Mouse (Mus musculus): ENCODE data around the gene Usp40.
"Not testable (repeated sequence)": the region's sequence is repeated elsewhere in the genome, so short reads cannot be mapped to it uniquely, and the experiment has no call there.

The Usp40 gene

DNA sequence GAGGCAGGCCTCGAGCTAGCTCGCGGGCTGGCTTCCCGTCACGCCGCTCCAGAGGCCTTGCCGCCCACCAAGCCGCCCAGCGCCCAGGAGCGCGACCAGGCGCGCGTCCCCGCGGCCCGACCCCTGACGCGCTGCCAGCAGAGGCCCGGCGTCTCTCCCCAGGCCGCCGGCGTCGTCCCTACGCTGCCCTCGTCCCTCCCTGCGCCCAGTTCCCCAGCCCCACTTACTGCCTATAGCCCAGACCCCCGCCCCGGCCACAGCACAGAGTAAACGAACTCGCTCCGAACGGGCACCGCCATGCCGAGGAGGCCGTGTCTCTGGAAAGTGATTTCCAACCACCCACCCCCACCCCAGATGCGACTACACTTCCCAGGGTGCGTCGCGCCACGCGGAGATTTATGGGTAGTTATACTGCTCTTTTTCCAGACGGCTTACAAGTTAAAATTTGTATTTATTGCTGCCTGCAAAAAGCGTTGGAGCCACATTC lies at the start of gene Usp40:
Gene Usp40, minus strand, starts transcription at position 341 of the 487 bp plus-strand sequence.
- peak in 1 of 2 experiments; percentile 23 for DNase-seq (ENCODE audit: low read depth in 1 of 2, low spot score in 2 of 2)

DNA sequence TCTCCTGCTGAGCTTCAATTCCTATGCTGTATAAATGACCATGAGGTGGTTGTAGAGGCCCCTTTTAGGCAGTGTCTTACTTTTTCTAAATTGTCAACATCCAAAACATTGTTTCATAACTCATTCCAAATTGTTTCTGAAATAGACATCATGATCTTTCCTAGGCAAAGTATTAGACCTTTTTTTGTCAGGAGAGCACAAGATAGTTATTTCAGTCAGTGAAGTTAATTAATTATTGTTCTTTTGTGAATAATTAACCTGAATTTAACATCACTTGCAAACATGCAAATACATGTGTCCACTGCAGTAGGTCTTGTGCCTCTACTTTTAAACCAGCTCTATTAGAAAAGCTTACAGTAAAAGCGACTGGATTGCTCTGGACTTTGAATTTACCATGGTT lies 46.7 kb upstream of the Usp40 start, which contains the start of gene Ugt1a10:
Gene Ugt1a10, plus strand, starts transcription at position 301 of the 400 bp plus-strand sequence.
- DNase-seq (ENCODE audit: low read depth in 1 of 2, low spot score in 2 of 2) = no peak

DNA sequence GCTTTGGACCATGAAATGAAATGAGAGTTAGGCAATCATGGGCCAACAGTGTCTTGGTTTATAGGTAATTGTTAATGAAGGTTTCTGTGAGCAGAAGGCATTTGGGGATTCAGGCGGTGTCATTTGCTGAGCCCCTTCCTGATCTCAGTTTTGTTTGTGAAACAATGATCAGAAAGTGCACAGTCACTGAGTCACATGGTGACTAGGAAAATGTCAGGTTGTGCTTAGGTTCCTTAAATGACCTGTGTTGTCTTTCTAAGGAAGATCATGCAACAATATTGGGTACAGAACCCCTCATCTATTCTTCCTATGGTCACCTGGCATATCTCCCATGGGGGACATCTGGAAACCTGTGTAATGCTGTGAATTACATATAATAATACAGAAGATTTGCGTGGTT lies 39.1 kb upstream of the Usp40 start:
- not testable (repeated sequence) for DNase-seq (ENCODE audit: low read depth in 1 of 2, low spot score in 2 of 2)

GRCm38 (mm10) chr1:88044832-88045437 lies 36.6 kb upstream of the Usp40 start:
- DNase-seq (ENCODE audit: low read depth in 1 of 2, low spot score in 2 of 2) = not testable (repeated sequence)

DNA sequence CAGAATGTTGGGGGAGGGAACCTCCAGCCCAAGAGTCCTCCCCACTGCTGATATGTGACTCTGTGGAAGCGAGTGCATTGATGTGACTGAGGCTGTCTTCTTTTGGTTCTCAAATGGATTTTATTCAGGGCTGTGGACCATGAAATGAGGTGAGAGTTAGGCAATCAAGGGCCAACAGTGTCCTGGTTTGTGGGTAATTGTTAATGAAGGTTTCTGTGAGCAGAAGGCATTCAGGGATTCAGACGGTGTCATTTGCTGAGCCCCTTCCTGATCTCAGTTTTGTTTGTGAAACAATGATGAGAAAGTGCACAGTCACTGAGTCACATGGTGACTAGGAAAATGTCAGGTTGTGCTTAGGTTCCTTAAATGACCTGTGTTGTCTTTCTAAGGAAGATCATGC lies 34.7 kb upstream of the Usp40 start:
- DNase-seq (ENCODE audit: low read depth in 1 of 2, low spot score in 2 of 2) = not testable (repeated sequence)

GRCm38 (mm10) chr1:88025244-88025643 lies 16.9 kb upstream of the Usp40 start:
- DNase-seq (ENCODE audit: low read depth in 1 of 2, low spot score in 2 of 2) = not testable (repeated sequence)

GRCm38 (mm10) chr1:88015371-88015770 lies 7.0 kb upstream of the Usp40 start:
- no peak for DNase-seq (ENCODE audit: low read depth in 1 of 2, low spot score in 2 of 2)

GRCm38 (mm10) chr1:88014671-88015070 lies 6.3 kb upstream of the Usp40 start:
- no peak for DNase-seq (ENCODE audit: low read depth in 1 of 2, low spot score in 2 of 2)

DNA sequence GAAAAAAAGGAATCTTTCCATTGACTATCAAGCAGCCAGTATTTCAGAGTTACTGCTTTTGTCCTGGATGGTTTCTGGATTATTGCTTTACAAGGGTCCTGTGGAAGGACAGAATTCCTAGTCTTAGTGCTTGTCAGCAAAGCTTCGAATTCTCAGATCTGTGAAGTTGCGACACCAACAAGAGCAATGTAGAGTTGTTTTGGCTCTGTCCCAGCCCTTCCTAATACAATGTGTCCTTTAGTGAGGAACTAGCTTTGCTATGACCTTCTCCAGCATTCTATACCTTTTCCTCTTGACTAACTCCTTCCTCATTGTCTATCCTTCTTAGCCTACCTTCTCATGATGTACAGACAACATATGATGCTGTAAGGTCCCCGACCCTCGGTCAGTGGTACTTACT lies 5.8 kb upstream of the Usp40 start:
- no peak for DNase-seq (ENCODE audit: low read depth in 1 of 2, low spot score in 2 of 2)

DNA sequence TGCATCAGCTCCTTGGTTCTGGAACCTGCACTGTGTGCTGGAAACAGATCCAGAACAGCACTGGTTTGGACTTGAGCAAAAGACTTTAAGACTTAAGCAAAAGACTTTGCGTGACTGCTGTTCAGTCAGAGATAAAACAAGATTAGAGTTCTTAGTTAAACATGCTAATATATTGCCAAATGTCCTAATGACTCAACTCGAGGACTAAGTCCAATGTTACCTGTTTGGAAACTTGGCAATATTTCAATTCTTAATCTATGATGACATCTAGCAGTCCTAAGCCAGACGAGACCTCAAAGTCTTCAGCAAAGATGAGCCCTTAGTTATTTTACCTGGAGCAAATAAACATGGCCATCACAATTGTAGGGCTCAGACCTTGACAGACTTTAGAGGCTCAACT lies 5.4 kb upstream of the Usp40 start:
- DNase-seq (ENCODE audit: low read depth in 1 of 2, low spot score in 2 of 2) = no peak

DNA sequence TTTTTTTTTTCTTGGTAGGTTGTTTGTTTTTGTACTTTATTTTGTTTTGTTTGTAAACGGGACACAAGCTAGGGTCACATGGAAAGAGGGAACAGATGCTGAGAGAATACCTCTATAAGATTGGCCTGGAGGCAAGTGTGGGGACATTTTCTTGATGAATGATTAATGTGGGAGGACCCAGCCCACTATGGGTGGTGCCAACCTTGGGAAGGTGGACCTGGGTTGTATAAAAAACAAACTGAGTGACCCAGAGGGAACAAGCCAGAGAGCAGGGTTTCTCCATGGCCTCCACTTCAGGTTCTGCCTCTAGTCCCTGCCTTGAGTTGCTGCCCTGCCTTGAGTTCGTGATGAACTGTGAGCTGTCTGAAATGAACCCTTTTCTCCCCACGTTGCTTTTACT lies 1.2 kb upstream of the Usp40 start:
- DNase-seq (ENCODE audit: low read depth in 1 of 2, low spot score in 2 of 2) = no peak

DNA sequence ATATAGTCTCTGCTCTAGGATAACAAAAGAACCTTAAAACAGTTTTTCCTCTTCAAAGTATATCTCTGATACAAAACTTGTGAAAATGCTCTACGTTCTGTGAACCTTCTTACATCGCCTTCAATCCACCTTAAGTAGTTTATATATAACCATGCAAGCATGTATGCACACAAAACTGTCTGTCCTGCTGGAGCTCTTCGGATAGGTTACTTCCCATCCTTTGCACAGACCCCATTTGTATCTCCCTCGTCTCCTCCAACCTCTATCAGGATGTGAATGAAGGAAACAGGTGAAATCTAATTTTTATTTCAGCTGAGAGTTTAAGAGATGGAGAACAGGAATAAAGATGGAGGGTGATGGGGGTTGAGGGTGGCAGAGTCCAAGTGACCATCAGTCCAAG lies 384 bp upstream of the Usp40 start:
- no peak for DNase-seq (ENCODE audit: low read depth in 1 of 2, low spot score in 2 of 2)

- DNase-seq (ENCODE audit: low read depth in 1 of 2, low spot score in 2 of 2) = no peak
Measured at GRCm38 (mm10) chr1:88007692-88008210, 600 bp downstream of the Usp40 start.

DNA sequence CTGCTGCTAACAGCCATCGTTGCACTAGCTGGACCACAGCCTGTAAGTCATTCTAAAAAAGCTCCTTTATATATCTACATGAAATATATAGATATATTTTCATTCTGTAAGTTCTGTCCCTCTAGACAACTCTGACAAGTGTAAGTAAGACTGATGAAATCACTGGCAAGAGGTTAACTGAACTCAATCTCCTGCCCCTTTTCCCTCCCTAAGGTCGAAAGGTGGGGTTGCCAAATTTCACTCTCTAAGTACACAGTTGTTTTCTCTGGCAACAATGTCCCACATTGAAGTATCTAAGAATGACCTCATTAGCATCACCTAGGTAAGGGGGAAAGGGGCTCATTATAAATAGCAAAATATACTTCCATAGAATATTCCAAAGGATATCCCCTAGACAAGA lies 15.6 kb downstream of the Usp40 start:
- no peak for DNase-seq (ENCODE audit: low read depth in 1 of 2, low spot score in 2 of 2)

DNA sequence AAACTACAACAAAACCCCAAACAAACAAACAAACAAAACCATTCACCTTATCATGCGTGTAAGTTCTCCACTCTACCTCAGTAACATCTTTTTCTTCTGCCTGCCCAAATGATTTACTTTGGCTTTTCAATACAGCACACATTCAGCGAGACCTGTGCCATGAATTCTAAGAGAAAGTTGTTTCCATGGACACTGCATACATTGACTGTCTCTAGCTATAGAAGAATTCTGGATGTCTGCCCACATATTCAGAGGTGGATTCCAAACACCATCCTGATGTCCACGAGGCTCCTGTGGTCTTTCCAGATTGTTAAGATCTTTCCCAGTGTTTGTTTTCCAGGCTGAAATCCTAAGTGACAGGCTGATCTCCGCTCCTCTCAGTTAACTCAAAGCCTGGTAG lies 26.1 kb downstream of the Usp40 start:
- no peak for DNase-seq (ENCODE audit: low read depth in 1 of 2, low spot score in 2 of 2)

- no peak for DNase-seq (ENCODE audit: low read depth in 1 of 2, low spot score in 2 of 2)
Measured at GRCm38 (mm10) chr1:87970381-87970780, 38.0 kb downstream of the Usp40 start.

- no peak for DNase-seq (ENCODE audit: low read depth in 1 of 2, low spot score in 2 of 2)
Measured at GRCm38 (mm10) chr1:87961459-87962167, 46.7 kb downstream of the Usp40 start.

- DNase-seq (ENCODE audit: low read depth in 1 of 2, low spot score in 2 of 2) = no peak
Measured at GRCm38 (mm10) chr1:87960752-87961151, 47.6 kb downstream of the Usp40 start.

- no peak for DNase-seq (ENCODE audit: low read depth in 1 of 2, low spot score in 2 of 2)
Measured at GRCm38 (mm10) chr1:87959998-87960431, 48.3 kb downstream of the Usp40 start.

DNA sequence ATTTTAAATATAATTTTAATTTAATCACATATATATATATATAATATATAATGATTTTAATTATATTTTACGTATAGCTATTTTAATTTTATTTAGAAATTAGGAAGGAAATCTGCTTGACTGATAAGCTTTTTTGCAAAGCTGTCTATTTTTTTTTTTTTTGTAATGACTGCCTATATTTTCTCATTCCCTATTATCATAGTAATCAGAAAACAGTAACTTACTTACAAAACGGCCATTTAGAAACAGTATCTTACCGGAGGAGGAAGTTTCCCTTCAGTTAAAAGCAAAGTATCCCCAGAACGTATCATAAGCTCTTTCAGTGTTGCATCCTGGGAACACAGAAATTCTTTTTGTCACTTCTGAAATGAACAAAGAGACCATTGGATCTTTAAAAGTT lies 48.8 kb downstream of the Usp40 start:
- DNase-seq (ENCODE audit: low read depth in 1 of 2, low spot score in 2 of 2) = no peak

GRCm38 (mm10) chr1:87958931-87959330 lies 49.4 kb downstream of the Usp40 start:
- no peak for DNase-seq (ENCODE audit: low read depth in 1 of 2, low spot score in 2 of 2)

- DNase-seq (ENCODE audit: low read depth in 1 of 2, low spot score in 2 of 2) = no peak
Measured at GRCm38 (mm10) chr1:87953073-87953472, 55.3 kb downstream of the Usp40 start.
